Mouse (Mus musculus) embryonic facial prominence, embryonic 14.5 days (tissue): ENCODE results near the gene Eps15. TPM values are rescaled to one million over a fixed set of nuclear protein-coding genes. Genes with fewer than 3 reads are reported as not detected.

Experiments
- ATAC-seq: fragments of 200-750 bp; cut with Nextera tagmentation; 2 replicates; pipeline ENCODE4 v1.8.0; 2017; ENCODE audit warnings: low read depth, moderate number of reproducible peaks, moderate TSS enrichment
- DNase-seq: peaks from one replicate; pipeline ENCODE4 v3.0.0-alpha.2; 2015; ENCODE audit warnings: low spot score
- H3K27ac ChIP-seq: fragments of 300-500 bp; sonication (generic); replicated peaks from 2 replicates; pipeline ENCODE4 v1.5.1; 2014; ENCODE audit warnings: low read depth, mild to moderate bottlenecking, low read length, moderate library complexity
- H3K27me3 ChIP-seq: fragments of 300-500 bp; sonication (generic); replicated peaks from 2 replicates; pipeline ENCODE4 v1.6.1; 2014; ENCODE audit warnings: low read length; ENCODE audit not compliant: control insufficient read depth, insufficient read depth
- H3K36me3 ChIP-seq: fragments of 300-500 bp; sonication (generic); 2 replicates; pipeline ENCODE4 v1.6.1; 2014; ENCODE audit warnings: low read length, mixed read lengths; ENCODE audit not compliant: control insufficient read depth, insufficient read depth
- H3K4me1 ChIP-seq: fragments of 300-500 bp; sonication (generic); 2 replicates; pipeline ENCODE4 v1.6.1; 2014; ENCODE audit warnings: antibody characterized with exemption, low read length; ENCODE audit not compliant: control insufficient read depth, insufficient read depth
- H3K4me2 ChIP-seq: fragments of 300-500 bp; sonication (generic); 2 replicates; pipeline ENCODE4 v1.6.1; 2014; ENCODE audit warnings: low read depth, mild to moderate bottlenecking, low read length, moderate library complexity, mixed read lengths
- H3K4me3 ChIP-seq: fragments of 300-500 bp; sonication (generic); 2 replicates; pipeline ENCODE4 v1.5.1; 2014; ENCODE audit warnings: low read depth, mild to moderate bottlenecking, low read length
- H3K9ac ChIP-seq: fragments of 300-500 bp; sonication (generic); 2 replicates; pipeline ENCODE4 v1.6.1; 2014; ENCODE audit warnings: low read depth, mild to moderate bottlenecking, low read length, moderate library complexity, mixed read lengths
- H3K9me3 ChIP-seq: fragments of 300-500 bp; sonication (generic); 2 replicates; pipeline ENCODE4 v1.6.1; 2016; ENCODE audit warnings: low read length; ENCODE audit not compliant: control insufficient read depth
- WGBS: fragments of 180-500 bp; shearing (Covaris S2); extraction: QIAGEN DNeasy Blood & Tissue Kit; methylation state at CpG from one replicate; pipeline ENCODE4 v1.1.7; 2014; 5-methylcytosine and 5-hydroxymethylcytosine counted together
- polyA plus RNA-seq: library from polyadenylated mRNA; unstranded; fragments of >200 nt; fragmentation: Nextera tagmentation; extraction: Ambion mirVana; gene quantifications from 2 replicates; pipeline ENCODE4 v1.2.1, GENCODE M21; 2014

Gene Eps15
- polyA plus RNA-seq, 1 experiment from 2014 or later: 40.9 TPM

DNA sequence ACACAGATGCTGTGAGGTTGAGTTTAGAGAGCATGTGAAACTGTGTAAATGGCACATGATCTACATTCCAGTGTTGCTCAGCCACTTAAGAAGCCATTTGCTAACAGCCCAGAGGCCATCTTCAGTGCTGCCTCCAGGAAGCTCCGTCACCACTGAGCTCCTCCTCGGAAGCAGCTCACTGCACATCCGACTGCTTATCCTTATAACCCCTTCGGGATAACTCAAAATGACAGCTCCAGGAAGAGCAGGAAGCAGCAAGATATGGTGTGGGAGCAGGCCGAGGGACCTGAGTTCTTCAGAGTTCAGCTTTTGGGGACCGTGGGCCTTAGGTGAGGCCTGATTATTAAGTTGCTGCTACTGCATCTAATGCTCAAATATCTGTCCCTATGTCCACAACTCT lies 18.0 kb upstream of the Eps15 start:
- Histone ChIP-seq H3K36me3 (no peaks in the 10 kb centered on the region), H3K4me3 (no peak overlapping the region), H3K27ac (no peak overlapping the region), H3K9ac (no peak overlapping the region), H3K4me2 (no peak overlapping the region), H3K4me1 (no peaks in the 10 kb centered on the region), H3K27me3 (no peaks in the 10 kb centered on the region), H3K9me3 (no peaks in the 10 kb centered on the region)
- DNase-seq (no peak), ATAC-seq (no peak)
- 53% methylated on average over 6 of the region's 6 CpGs for WGBS

DNA sequence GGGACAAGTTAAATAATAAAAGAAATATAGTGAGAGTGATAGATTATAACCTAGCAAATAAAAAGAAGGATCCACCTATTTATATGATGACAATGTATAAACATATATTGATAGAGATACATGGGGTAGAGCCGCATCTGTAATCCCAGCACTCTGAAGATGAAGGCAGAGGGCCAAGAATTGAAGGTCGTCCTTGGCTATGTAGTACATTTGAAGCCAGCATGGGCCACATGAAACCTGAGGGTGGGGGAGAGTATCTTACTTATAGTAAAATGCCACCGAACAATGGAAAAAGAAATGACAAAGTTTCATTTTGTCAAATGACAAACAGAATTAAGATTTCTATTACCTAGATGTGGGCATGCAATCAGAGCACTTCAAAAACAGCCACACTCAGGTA lies 14.0 kb upstream of the Eps15 start:
- H3K27me3 ChIP-seq: no peaks in the 10 kb centered on the region
- WGBS: 86% methylated on average over 3 of the region's 3 CpGs
- H3K4me2 ChIP-seq: no peak overlapping the region
- H3K27ac ChIP-seq: no peak overlapping the region
- H3K4me1 ChIP-seq: no peaks in the 10 kb centered on the region
- H3K36me3 ChIP-seq: no peaks in the 10 kb centered on the region
- no peak for ATAC-seq
- no peaks in the 10 kb centered on the region for H3K9me3 ChIP-seq
- no peak overlapping the region for H3K4me3 ChIP-seq
- H3K9ac ChIP-seq: no peak overlapping the region
- no peak for DNase-seq

DNA sequence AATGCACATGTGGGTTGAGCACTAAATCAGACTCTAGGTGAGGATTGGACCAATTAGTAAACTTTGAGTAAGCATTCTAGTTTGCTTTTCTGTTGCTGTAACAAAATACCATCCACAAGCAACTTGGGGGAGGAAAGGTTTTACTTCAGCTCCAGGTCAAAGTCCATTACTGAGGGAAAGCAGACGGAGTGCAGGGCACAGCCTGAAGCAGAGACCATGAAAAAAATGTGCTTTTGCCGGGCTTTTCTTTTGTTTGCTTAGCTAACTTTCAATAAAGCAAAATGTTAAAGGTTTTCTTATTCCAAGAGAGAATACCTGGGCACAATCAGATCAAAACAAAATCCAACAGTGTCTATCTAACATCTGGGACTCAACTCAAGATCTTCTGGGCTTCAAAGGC lies 13.3 kb upstream of the Eps15 start:
- H3K9ac ChIP-seq: no peak overlapping the region
- H3K4me3 ChIP-seq: no peak overlapping the region
- H3K4me1 ChIP-seq: no peaks in the 10 kb centered on the region
- H3K36me3 ChIP-seq: no peaks in the 10 kb centered on the region
- no peak overlapping the region for H3K27ac ChIP-seq
- DNase-seq (no peak), ATAC-seq (no peak)
- H3K9me3 ChIP-seq: no peaks in the 10 kb centered on the region
- 55% methylated on average over 2 of the region's 2 CpGs for WGBS
- H3K27me3 ChIP-seq: no peaks in the 10 kb centered on the region
- H3K4me2 ChIP-seq: no peak overlapping the region

DNA sequence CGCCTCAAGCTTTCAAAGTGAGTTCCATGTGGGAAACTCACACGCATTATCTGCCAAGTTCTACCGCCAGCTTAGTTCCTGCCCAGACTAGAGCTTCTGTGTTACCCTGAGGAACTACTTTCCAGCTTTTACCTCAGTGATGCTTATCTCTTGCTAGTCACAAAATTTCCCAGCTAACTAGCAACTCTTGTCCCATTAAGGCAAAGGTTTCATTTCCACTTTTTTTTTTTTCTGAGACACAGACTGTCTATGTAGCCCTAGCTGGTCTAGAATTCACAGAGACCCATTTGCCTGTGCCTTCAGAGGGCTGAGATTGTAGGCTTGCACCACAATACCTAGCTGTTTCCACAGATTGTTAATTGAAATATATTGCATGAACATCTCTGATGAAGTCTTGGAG lies 12.6 kb upstream of the Eps15 start:
- DNase-seq: no peak
- no peak overlapping the region for H3K4me3 ChIP-seq
- no peak overlapping the region for H3K4me2 ChIP-seq
- WGBS: 78% methylated on average over 3 of the region's 3 CpGs
- no peak overlapping the region for H3K27ac ChIP-seq
- H3K9ac ChIP-seq: no peak overlapping the region
- H3K27me3 ChIP-seq: no peaks in the 10 kb centered on the region
- H3K9me3 ChIP-seq: no peaks in the 10 kb centered on the region
- ATAC-seq: no peak
- no peaks in the 10 kb centered on the region for H3K4me1 ChIP-seq
- H3K36me3 ChIP-seq: no peaks in the 10 kb centered on the region

DNA sequence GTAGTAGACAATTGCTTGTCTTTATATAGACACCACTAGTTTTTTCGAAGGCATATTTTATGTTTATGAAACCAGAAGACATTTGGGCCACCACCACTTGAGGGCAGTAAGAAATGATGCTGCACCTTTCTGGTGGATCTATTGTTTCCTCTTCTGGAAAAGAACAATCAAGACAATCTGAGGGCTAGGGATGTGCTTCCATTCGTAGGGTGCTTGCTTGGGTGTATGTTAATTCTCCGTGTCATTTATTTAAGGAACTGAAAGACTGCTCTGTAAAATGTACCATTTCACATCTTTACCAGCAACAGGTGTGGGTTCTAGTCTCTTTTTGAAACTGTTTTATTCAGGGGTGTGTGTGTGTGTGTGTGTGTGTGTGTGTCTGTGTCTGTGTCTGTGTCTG lies 11.2 kb upstream of the Eps15 start:
- Histone ChIP-seq H3K27me3 (no peaks in the 10 kb centered on the region), H3K27ac (no peak overlapping the region), H3K9me3 (no peaks in the 10 kb centered on the region), H3K9ac (no peak overlapping the region), H3K36me3 (no peaks in the 10 kb centered on the region), H3K4me1 (no peaks in the 10 kb centered on the region), H3K4me2 (no peak overlapping the region), H3K4me3 (no peak overlapping the region)
- DNase-seq (no peak), ATAC-seq (no peak)
- WGBS: 81% methylated on average over 3 of the region's 3 CpGs

DNA sequence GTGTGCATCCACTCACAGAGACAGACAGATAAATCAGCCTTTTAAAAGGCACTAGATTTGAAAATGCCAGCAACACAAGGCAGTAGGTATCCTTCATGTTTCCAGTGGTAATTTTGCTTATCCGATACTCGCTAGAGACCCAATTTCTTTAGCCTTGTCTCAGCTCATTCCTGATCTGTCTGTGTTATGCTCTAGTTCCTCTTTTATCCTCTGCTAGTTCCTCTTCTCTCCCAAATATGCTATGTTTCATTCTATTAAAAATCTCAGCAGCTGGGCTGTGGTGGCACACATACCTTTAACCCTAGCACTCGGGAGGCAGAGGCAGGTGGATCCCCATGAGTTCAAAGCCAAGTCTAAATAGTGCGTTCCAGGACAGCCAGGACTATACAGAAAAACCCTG lies 8.3 kb upstream of the Eps15 start:
- ATAC-seq: no peak
- Histone ChIP-seq H3K27me3 (no peaks in the 10 kb centered on the region), H3K9ac (no peak overlapping the region), H3K9me3 (no peaks in the 10 kb centered on the region), H3K36me3 (no peaks in the 10 kb centered on the region), H3K27ac (no peak overlapping the region), H3K4me3 (no peak overlapping the region), H3K4me1 (no peaks in the 10 kb centered on the region), H3K4me2 (no peak overlapping the region)
- DNase-seq: no peak
- 89% methylated on average over 4 of the region's 4 CpGs for WGBS

GRCm38 (mm10) chr4:109273586-109274240 lies 6.4 kb upstream of the Eps15 start:
- Histone ChIP-seq H3K27ac (no peak overlapping the region), H3K4me1 (no peaks in the 10 kb centered on the region), H3K4me2 (no peak overlapping the region), H3K9ac (no peak overlapping the region), H3K36me3 (no peaks in the 10 kb centered on the region), H3K9me3 (no peaks in the 10 kb centered on the region), H3K4me3 (no peak overlapping the region), H3K27me3 (no peaks in the 10 kb centered on the region)
- DNase-seq: no peak
- no peak for ATAC-seq
- 74% methylated on average over 2 of the region's 2 CpGs for WGBS

GRCm38 (mm10) chr4:109280459-109281160 lies 542 bp downstream of the Eps15 start:
- Histone ChIP-seq H3K9me3 (no peaks in the 10 kb centered on the region), H3K4me2 (peak overlapping the region; percentile 87), H3K27me3 (no peaks in the 10 kb centered on the region), H3K4me3 (peak overlapping the region; percentile 85), H3K9ac (peak overlapping the region; percentile 87), H3K27ac (peak overlapping the region; percentile 84), H3K4me1 (peaks cover 12% of the 10 kb centered on the region; the same call in 1 of the 2 replicates), H3K36me3 (no peaks in the 10 kb centered on the region)
- ATAC-seq (peak; percentile 89), DNase-seq (peak; percentile 38)
- WGBS: under 1% methylated on average over 35 of the region's 85 CpGs

DNA sequence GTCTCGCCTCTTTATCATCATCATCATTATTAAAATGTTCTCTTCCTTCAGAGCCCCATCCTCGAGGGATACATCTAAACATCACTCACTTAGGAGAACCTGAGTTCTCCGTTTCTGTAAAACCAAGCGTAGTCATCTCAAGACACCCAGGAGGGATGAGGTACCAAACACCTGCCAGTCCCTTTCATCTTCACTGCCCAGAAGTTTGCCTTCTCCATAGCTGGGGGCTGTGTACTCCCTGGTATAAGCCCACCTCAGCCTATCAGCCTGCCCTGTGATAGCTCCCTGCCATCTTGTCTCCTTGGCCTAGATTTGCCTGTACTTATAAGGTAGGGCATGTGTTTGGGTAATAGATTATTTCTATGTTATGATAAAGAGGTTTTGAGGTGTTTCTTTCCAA lies 1.1 kb downstream of the Eps15 start:
- peaks cover 12% of the 10 kb centered on the region; the same call in 1 of the 2 replicates for H3K4me1 ChIP-seq
- no peaks in the 10 kb centered on the region for H3K9me3 ChIP-seq
- H3K9ac ChIP-seq: peak overlapping the region; percentile 87
- no peak overlapping the region for H3K27ac ChIP-seq
- no peaks in the 10 kb centered on the region for H3K27me3 ChIP-seq
- H3K36me3 ChIP-seq: no peaks in the 10 kb centered on the region
- H3K4me3 ChIP-seq: peak overlapping the region; percentile 85
- 9% methylated on average over 4 of the region's 4 CpGs for WGBS
- H3K4me2 ChIP-seq: peak overlapping the region; percentile 87
- DNase-seq (no peak), ATAC-seq (no peak)
